Mouse (Mus musculus): ENCODE measurements around the gene Rho. TPM values are rescaled to one million over a fixed set of nuclear protein-coding genes. Genes with fewer than 3 reads are reported as not detected.

Gene Rho
- total RNA-seq, 1 experiment, result 0.13 TPM

- no peaks in the 10 kb centered on the region for H3K9me3 ChIP-seq (ENCODE audit: control insufficient read depth, insufficient read depth, low read depth, low read length)
- H3K9ac ChIP-seq (ENCODE audit: insufficient read depth, low read depth, low read length, poor library complexity, severe bottlenecking), result no peak overlapping the region
- in situ Hi-C loops (cut with MboI; ENCODE audit: low sequenced_read_pairs in 2 of 2, unreplicated experiment in 2 of 2), result loop anchor here in 1 of 2 experiments (5.0 kb wide), 1 partner anchor 116 kb away; no protein-coding TSS in a partner anchor
- TF ChIP-seq ZNF384 (IDR thresholded peaks at IDR 0.05; ENCODE audit: low read depth, low read length) (no peak), HCFC1 (IDR thresholded peaks at IDR 0.05; ENCODE audit: borderline replicate concordance, insufficient read depth, low read length) (no peak), ZC3H11A (IDR thresholded peaks at IDR 0.05; ENCODE audit: borderline replicate concordance, low read depth, low read length) (no peak), MAFK (IDR thresholded peaks at IDR 0.05; ENCODE audit: insufficient read depth, low read depth, low read length) (no peak), CHD2 (IDR thresholded peaks at IDR 0.05; ENCODE audit: low read depth, low read length) (no peak)
- H3K4me1 ChIP-seq (ENCODE audit: control insufficient read depth in 2 of 2, insufficient read depth in 2 of 2, low read length in 2 of 2, poor library complexity in 1 of 2), result peaks cover 0 to 4% of the 10 kb centered on the region in 2 experiments; a peak in 1 of 4 replicates
- no peak for DNase-seq (ENCODE audit: low read depth, low spot score)
- no peak overlapping the region for H3K4me3 ChIP-seq (ENCODE audit: insufficient read depth in 1 of 2, low read depth in 1 of 2, low read length in 2 of 2, poor library complexity in 1 of 2, severe bottlenecking in 1 of 2)
- peaks cover 13% of the 10 kb centered on the region; the same call in 1 of the 2 replicates for H3K36me3 ChIP-seq (ENCODE audit: control insufficient read depth, insufficient read depth, low read length, poor library complexity, severe bottlenecking)
- no peak overlapping the region for H3K27ac ChIP-seq (ENCODE audit: insufficient read depth, low read depth, low read length, poor library complexity, severe bottlenecking)
These were observed 40.5 kb upstream of the Rho start for GRCm38 (mm10) chr6:115891061-115891460.

- Histone ChIP-seq H3K9me3 (ENCODE audit: control insufficient read depth, insufficient read depth, low read depth, low read length) (no peaks in the 10 kb centered on the region), H3K27ac (ENCODE audit: insufficient read depth, low read depth, low read length, poor library complexity, severe bottlenecking) (no peak overlapping the region), H3K9ac (ENCODE audit: insufficient read depth, low read depth, low read length, poor library complexity, severe bottlenecking) (no peak overlapping the region), H3K36me3 (ENCODE audit: control insufficient read depth, insufficient read depth, low read length, poor library complexity, severe bottlenecking) (peaks cover 13% of the 10 kb centered on the region; the same call in 1 of the 2 replicates), H3K4me3 (ENCODE audit: insufficient read depth in 1 of 2, low read depth in 1 of 2, low read length in 2 of 2, poor library complexity in 1 of 2, severe bottlenecking in 1 of 2) (no peak overlapping the region), H3K4me1 (ENCODE audit: control insufficient read depth in 2 of 2, insufficient read depth in 2 of 2, low read length in 2 of 2, poor library complexity in 1 of 2) (peaks cover 0 to 3% of the 10 kb centered on the region in 2 experiments; a peak in 1 of 4 replicates)
- DNase-seq (ENCODE audit: low read depth, low spot score), result no peak
- in situ Hi-C loops (cut with MboI; ENCODE audit: low sequenced_read_pairs in 2 of 2, unreplicated experiment in 2 of 2), result loop anchor here in 1 of 2 experiments (5.0 kb wide), 1 partner anchor 116 kb away; no protein-coding TSS in a partner anchor
- no peak for TF ChIP-seq MAFK (IDR thresholded peaks at IDR 0.05; ENCODE audit: insufficient read depth, low read depth, low read length)
- no peak for TF ChIP-seq CHD2 (IDR thresholded peaks at IDR 0.05; ENCODE audit: low read depth, low read length)
- no peak for TF ChIP-seq HCFC1 (IDR thresholded peaks at IDR 0.05; ENCODE audit: borderline replicate concordance, insufficient read depth, low read length)
- no peak for TF ChIP-seq ZNF384 (IDR thresholded peaks at IDR 0.05; ENCODE audit: low read depth, low read length)
- no peak for TF ChIP-seq ZC3H11A (IDR thresholded peaks at IDR 0.05; ENCODE audit: borderline replicate concordance, low read depth, low read length)
These were observed 40.0 kb upstream of the Rho start for GRCm38 (mm10) chr6:115891497-115892061.

- no peaks in the 10 kb centered on the region for H3K4me1 ChIP-seq (ENCODE audit: control insufficient read depth in 2 of 2, insufficient read depth in 2 of 2, low read length in 2 of 2, poor library complexity in 1 of 2)
- H3K9me3 ChIP-seq (ENCODE audit: control insufficient read depth, insufficient read depth, low read depth, low read length), result no peaks in the 10 kb centered on the region
- TF ChIP-seq CHD2 (IDR thresholded peaks at IDR 0.05; ENCODE audit: low read depth, low read length) (no peak), ZNF384 (IDR thresholded peaks at IDR 0.05; ENCODE audit: low read depth, low read length) (no peak), ZC3H11A (IDR thresholded peaks at IDR 0.05; ENCODE audit: borderline replicate concordance, low read depth, low read length) (no peak), MAFK (IDR thresholded peaks at IDR 0.05; ENCODE audit: insufficient read depth, low read depth, low read length) (no peak), HCFC1 (IDR thresholded peaks at IDR 0.05; ENCODE audit: borderline replicate concordance, insufficient read depth, low read length) (no peak)
- H3K9ac ChIP-seq (ENCODE audit: insufficient read depth, low read depth, low read length, poor library complexity, severe bottlenecking), result no peak overlapping the region
- no peak for DNase-seq (ENCODE audit: low read depth, low spot score)
- H3K36me3 ChIP-seq (ENCODE audit: control insufficient read depth, insufficient read depth, low read length, poor library complexity, severe bottlenecking), result peaks cover 13% of the 10 kb centered on the region; the same call in 1 of the 2 replicates
- H3K4me3 ChIP-seq (ENCODE audit: insufficient read depth in 1 of 2, low read depth in 1 of 2, low read length in 2 of 2, poor library complexity in 1 of 2, severe bottlenecking in 1 of 2), result no peak overlapping the region
- H3K27ac ChIP-seq (ENCODE audit: insufficient read depth, low read depth, low read length, poor library complexity, severe bottlenecking), result no peak overlapping the region
- in situ Hi-C loops (cut with MboI; ENCODE audit: low sequenced_read_pairs in 2 of 2, unreplicated experiment in 2 of 2), result loop anchor here in 1 of 2 experiments (5.0 kb wide), 1 partner anchor 115 kb away; no protein-coding TSS in a partner anchor
These were observed 39.2 kb upstream of the Rho start for GRCm38 (mm10) chr6:115892363-115892762.

- in situ Hi-C loops (cut with MboI; ENCODE audit: low sequenced_read_pairs in 2 of 2, unreplicated experiment in 2 of 2), result no loop called here
- TF ChIP-seq MAFK (IDR thresholded peaks at IDR 0.05; ENCODE audit: insufficient read depth, low read depth, low read length) (no peak), CHD2 (IDR thresholded peaks at IDR 0.05; ENCODE audit: low read depth, low read length) (no peak), ZC3H11A (IDR thresholded peaks at IDR 0.05; ENCODE audit: borderline replicate concordance, low read depth, low read length) (no peak), ZNF384 (IDR thresholded peaks at IDR 0.05; ENCODE audit: low read depth, low read length) (no peak), HCFC1 (IDR thresholded peaks at IDR 0.05; ENCODE audit: borderline replicate concordance, insufficient read depth, low read length) (no peak)
- Histone ChIP-seq H3K9ac (ENCODE audit: insufficient read depth, low read depth, low read length, poor library complexity, severe bottlenecking) (no peak overlapping the region), H3K27ac (ENCODE audit: insufficient read depth, low read depth, low read length, poor library complexity, severe bottlenecking) (no peak overlapping the region), H3K9me3 (ENCODE audit: control insufficient read depth, insufficient read depth, low read depth, low read length) (no peaks in the 10 kb centered on the region), H3K4me3 (ENCODE audit: insufficient read depth in 1 of 2, low read depth in 1 of 2, low read length in 2 of 2, poor library complexity in 1 of 2, severe bottlenecking in 1 of 2) (no peak overlapping the region), H3K36me3 (ENCODE audit: control insufficient read depth, insufficient read depth, low read length, poor library complexity, severe bottlenecking) (peaks cover 6% of the 10 kb centered on the region; the same call in 1 of the 2 replicates), H3K4me1 (ENCODE audit: control insufficient read depth in 2 of 2, insufficient read depth in 2 of 2, low read length in 2 of 2, poor library complexity in 1 of 2) (no peaks in the 10 kb centered on the region)
- DNase-seq (ENCODE audit: low read depth, low spot score), result no peak
These were observed 35.2 kb upstream of the Rho start for GRCm38 (mm10) chr6:115896346-115896745.
